Mouse (Mus musculus) thymus, adult 2 months (tissue): ENCODE measurements around the gene Tcea2.

Experiments
- CTCF ChIP-seq: fragments of 200-500 bp; IDR thresholded peaks from 2 replicates; pipeline ENCODE4 v1.5.1; 2012; ENCODE audit warnings: mild to moderate bottlenecking, control low read depth, low read length, moderate library complexity, borderline replicate concordance; ENCODE audit not compliant: control insufficient read depth, poor library complexity, insufficient read depth; ENCODE audit errors: extremely low read depth
- POLR2A ChIP-seq: fragments of 200-500 bp; IDR thresholded peaks from 2 replicates; pipeline ENCODE4 v1.6.1; 2012; ENCODE audit warnings: mild to moderate bottlenecking, low read length, control low read depth, moderate library complexity; ENCODE audit not compliant: control insufficient read depth, poor library complexity, insufficient read depth; ENCODE audit errors: extremely low read depth

DNA sequence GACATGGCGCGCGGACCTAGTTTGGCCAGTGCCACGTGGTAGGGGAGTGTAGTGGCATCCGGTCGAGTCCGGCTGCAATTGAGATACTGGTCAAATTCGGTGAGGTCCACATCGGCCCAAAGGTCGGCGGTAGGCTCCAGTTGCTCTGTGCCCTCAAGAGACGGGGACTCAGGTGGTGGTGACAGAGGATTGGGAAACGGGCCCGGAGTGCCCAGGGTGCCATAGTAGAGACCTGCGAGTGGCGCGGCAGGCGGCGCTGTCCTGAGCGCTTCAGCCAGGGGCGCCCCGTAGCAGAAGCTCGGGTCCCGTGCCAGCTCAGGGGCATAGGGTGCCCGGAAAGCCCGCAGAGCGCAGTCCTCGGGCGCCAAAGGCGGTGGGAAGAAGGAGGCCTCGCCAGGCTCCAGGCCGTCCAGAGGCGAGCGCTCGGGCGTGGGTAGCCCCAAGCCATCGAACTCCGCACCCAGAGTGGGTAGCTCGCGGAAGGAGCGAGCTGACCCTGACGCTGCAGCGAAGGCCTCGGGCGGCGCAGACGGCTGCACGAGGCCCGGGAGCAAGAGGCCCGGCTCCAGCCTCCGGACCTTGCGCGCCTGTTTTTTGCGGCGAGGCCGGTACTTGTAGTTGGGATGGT is 9.7 kb upstream of the Tcea2 start:
- TF ChIP-seq POLR2A (no peak), CTCF (no peak)
